Mouse (Mus musculus): ENCODE results near the gene Cabin1. TPM values are rescaled to one million over a fixed set of nuclear protein-coding genes. Genes with fewer than 3 reads are reported as not detected.

The Cabin1 gene
- polyA plus RNA-seq, 1 experiment from 2014 or later: 23.5 TPM

DNA sequence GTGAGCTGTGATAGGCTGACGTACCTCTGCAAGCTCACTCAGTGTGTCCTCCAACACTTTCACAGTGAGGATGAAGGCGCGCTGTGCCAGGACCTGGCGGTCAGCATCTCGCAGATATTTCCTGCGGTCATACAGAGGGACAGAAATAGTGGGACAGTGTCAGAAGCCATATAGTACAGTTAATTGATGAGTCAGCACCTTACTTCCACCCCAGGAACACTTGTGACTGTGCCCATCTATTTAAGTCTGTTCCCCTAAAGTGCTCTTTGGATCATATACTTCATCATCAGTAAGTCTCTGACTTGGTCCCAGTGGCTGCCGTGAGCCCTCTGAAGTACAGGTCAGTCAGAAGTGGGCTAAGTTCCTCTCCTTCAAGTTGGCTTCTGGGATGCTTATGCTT lies 106.4 kb downstream of the Cabin1 start:
- H3K9me3 ChIP-seq (ENCODE audit: control insufficient read depth, low read length): no peaks in the 10 kb centered on the region
- H3K9ac ChIP-seq (ENCODE audit: low read depth, low read length): no peak overlapping the region
- H3K27ac ChIP-seq (replicated peaks; ENCODE audit: low read depth, low read length): no peak overlapping the region
- no peaks in the 10 kb centered on the region for H3K27me3 ChIP-seq (replicated peaks; ENCODE audit: control insufficient read depth, insufficient read depth, low read length)
- no peaks in the 10 kb centered on the region for H3K4me1 ChIP-seq (ENCODE audit: control insufficient read depth, insufficient read depth, low read length)
- no peak overlapping the region for H3K4me2 ChIP-seq (ENCODE audit: low read depth, low read length)
- DNase-seq (ENCODE audit: low spot score) (no peak), ATAC-seq (ENCODE audit: low read depth) (no peak)
- H3K36me3 ChIP-seq (ENCODE audit: control insufficient read depth, insufficient read depth, low read length): peaks cover 87% of the 10 kb centered on the region
- WGBS: 97% methylated on average over 7 of the region's 7 CpGs
- no peak overlapping the region for H3K4me3 ChIP-seq (ENCODE audit: low read depth, low read length)

DNA sequence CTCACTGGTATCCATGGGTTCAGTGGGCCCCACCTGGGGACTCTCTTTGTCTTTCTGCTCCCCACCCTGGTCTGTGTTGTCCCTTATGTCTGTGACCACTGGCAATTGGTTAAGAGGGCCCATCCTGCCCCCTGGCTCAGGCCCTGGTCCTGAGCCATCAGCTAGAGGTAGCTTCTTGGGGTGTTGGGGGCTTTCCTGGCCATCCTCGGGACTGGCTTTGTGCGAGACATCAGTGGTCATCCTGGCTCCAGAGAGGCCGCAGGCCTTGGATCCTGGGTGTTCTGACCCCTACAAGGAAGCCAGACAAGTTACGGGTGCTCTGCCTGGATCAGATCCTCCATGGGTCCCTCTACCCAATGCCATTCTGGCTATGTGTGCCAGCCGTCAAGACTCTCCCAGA lies 107.0 kb downstream of the Cabin1 start:
- H3K4me1 ChIP-seq (ENCODE audit: control insufficient read depth, insufficient read depth, low read length): no peaks in the 10 kb centered on the region
- no peak overlapping the region for H3K27ac ChIP-seq (replicated peaks; ENCODE audit: low read depth, low read length)
- no peak overlapping the region for H3K4me2 ChIP-seq (ENCODE audit: low read depth, low read length)
- DNase-seq (ENCODE audit: low spot score) (no peak), ATAC-seq (ENCODE audit: low read depth) (no peak)
- H3K27me3 ChIP-seq (replicated peaks; ENCODE audit: control insufficient read depth, insufficient read depth, low read length): no peaks in the 10 kb centered on the region
- 89% methylated on average over 5 of the region's 5 CpGs for WGBS
- peaks cover 88% of the 10 kb centered on the region for H3K36me3 ChIP-seq (ENCODE audit: control insufficient read depth, insufficient read depth, low read length)
- H3K9me3 ChIP-seq (ENCODE audit: control insufficient read depth, low read length): no peaks in the 10 kb centered on the region
- H3K9ac ChIP-seq (ENCODE audit: low read depth, low read length): no peak overlapping the region
- H3K4me3 ChIP-seq (ENCODE audit: low read depth, low read length): no peak overlapping the region

DNA sequence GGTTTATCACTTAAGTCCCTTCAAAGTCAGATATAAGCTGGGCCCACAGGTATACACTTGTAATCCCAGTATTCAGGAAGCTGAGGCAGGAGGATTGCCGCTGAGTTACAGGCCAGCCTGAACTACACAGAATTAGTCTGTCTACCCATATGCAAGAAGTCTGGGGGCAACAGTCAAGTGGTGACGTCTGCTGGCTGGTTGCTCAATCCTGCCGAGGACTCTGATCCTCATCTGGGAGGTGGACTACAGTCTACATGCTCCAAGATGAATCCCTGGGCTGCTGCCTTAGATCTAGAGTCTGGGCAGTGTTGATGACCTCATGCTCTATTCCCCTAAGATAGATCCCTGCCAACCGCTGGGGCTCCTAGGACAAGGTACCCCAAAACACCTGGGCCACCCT lies 110.1 kb downstream of the Cabin1 start:
- no peaks in the 10 kb centered on the region for H3K27me3 ChIP-seq (replicated peaks; ENCODE audit: control insufficient read depth, insufficient read depth, low read length)
- no peak overlapping the region for H3K27ac ChIP-seq (replicated peaks; ENCODE audit: low read depth, low read length)
- H3K4me3 ChIP-seq (ENCODE audit: low read depth, low read length): no peak overlapping the region
- ATAC-seq (ENCODE audit: low read depth): no peak
- no peaks in the 10 kb centered on the region for H3K9me3 ChIP-seq (ENCODE audit: control insufficient read depth, low read length)
- H3K4me2 ChIP-seq (ENCODE audit: low read depth, low read length): no peak overlapping the region
- WGBS: 94% methylated on average over 4 of the region's 4 CpGs
- no peak overlapping the region for H3K9ac ChIP-seq (ENCODE audit: low read depth, low read length)
- H3K4me1 ChIP-seq (ENCODE audit: control insufficient read depth, insufficient read depth, low read length): no peaks in the 10 kb centered on the region
- peaks cover 97% of the 10 kb centered on the region for H3K36me3 ChIP-seq (ENCODE audit: control insufficient read depth, insufficient read depth, low read length)
- no peak for DNase-seq (ENCODE audit: low spot score)

DNA sequence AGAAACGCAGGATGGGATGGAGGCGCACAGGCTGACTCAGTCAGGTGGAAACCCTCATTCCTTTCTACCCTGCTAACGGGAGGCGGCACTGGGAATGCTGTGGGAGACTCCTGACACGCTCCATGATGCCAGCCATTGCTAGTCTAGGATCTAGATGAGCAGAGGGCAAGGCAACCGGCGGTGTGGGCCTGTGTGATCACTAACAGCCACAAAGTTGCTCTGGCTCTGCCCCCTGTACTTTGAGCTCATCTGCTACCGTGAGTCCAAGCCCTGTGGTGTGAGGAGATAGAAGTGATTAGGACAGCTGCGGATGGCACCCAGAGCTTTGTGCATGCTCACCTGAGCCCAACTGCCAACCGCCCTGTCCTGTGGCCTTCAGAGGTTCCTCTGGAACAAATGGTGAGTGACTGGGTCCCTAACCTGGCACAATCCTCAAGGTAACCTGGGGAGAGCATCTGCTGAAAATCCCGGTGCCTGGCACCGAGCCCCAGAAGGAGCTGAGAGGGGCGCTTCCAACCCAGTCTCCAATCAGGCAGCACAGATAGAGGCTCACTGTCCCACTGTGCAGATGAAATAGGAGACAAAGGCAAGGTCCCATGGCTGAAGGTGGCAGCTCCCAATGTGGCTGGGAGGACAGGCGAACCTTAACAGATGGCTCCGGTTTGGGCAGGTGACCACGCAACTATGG lies 112.6 kb downstream of the Cabin1 start:
- DNase-seq (ENCODE audit: low spot score): no peak
- Histone ChIP-seq H3K4me3 (ENCODE audit: low read depth, low read length) (no peak overlapping the region), H3K4me1 (ENCODE audit: control insufficient read depth, insufficient read depth, low read length) (no peaks in the 10 kb centered on the region), H3K36me3 (ENCODE audit: control insufficient read depth, insufficient read depth, low read length) (peaks cover 94% of the 10 kb centered on the region), H3K4me2 (ENCODE audit: low read depth, low read length) (no peak overlapping the region), H3K9me3 (ENCODE audit: control insufficient read depth, low read length) (no peaks in the 10 kb centered on the region), H3K9ac (ENCODE audit: low read depth, low read length) (no peak overlapping the region), H3K27ac (replicated peaks; ENCODE audit: low read depth, low read length) (no peak overlapping the region), H3K27me3 (replicated peaks; ENCODE audit: control insufficient read depth, insufficient read depth, low read length) (no peaks in the 10 kb centered on the region)
- 95% methylated on average over 16 of the region's 16 CpGs for whole genome bisulfite sequencing
- no peak for ATAC-seq (ENCODE audit: low read depth)

DNA sequence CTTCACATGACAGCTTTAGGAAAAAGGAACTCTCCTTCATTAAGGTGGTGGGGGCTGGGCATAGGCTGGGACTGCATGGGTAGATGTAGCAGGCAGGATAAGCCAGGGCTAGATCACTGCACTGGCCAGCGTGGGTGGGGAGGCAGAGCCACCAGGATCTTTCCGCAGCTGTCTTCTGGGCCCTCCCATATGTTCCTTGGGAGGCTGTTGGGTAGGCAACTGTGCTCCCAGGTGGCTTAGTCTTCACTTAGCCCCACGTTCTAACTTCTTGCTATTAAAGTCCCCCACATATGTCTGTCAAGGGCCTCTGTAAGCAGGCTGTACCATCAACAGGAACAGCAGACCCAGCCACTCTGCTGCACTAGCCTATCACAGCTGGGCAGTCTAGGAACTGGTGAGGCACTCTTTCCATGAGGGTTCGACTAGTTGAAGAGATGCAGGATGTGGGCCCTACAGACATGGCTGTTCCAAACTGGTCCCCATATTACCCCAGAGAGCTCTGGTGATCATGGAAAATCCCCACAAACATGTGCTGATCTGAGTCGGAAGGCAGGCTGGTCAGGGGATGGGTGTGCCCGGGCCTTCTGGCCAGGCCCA lies 113.7 kb downstream of the Cabin1 start:
- Histone ChIP-seq H3K4me1 (ENCODE audit: control insufficient read depth, insufficient read depth, low read length) (no peaks in the 10 kb centered on the region), H3K36me3 (ENCODE audit: control insufficient read depth, insufficient read depth, low read length) (peaks cover 93% of the 10 kb centered on the region), H3K4me2 (ENCODE audit: low read depth, low read length) (no peak overlapping the region), H3K9ac (ENCODE audit: low read depth, low read length) (no peak overlapping the region), H3K4me3 (ENCODE audit: low read depth, low read length) (no peak overlapping the region), H3K27ac (replicated peaks; ENCODE audit: low read depth, low read length) (no peak overlapping the region), H3K27me3 (replicated peaks; ENCODE audit: control insufficient read depth, insufficient read depth, low read length) (no peaks in the 10 kb centered on the region), H3K9me3 (ENCODE audit: control insufficient read depth, low read length) (no peaks in the 10 kb centered on the region)
- WGBS: 87% methylated on average over 6 of the region's 6 CpGs
- no peak for ATAC-seq (ENCODE audit: low read depth)
- DNase-seq (ENCODE audit: low spot score): no peak

DNA sequence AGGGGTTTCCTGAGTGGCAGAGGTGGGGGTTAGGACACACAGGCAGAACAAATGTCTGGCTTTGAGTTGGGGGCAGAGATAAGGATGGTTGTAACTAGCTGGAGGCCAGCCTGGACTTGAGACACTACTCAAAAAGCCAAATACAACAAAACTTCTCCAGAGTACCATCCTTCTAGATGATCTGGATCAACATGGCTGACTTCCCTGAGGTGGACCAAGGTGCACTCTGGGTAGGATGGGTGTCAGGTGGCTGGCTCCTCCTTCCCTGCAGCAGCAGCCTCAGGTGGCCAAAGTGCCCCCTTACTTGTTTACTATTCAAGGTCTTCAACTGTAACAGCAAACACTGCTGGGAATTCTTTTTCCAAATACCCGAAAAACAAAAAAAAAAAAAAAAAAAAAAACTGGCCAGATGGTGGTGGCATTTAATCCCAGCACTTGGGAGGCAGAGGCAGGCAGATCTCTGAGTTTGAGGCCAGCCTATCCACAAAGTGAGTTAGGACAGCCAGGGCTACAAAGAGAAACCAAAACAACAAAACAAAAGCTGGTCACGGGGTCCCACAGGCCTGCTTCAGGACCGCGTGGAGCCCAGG lies 114.6 kb downstream of the Cabin1 start:
- peaks cover 86% of the 10 kb centered on the region for H3K36me3 ChIP-seq (ENCODE audit: control insufficient read depth, insufficient read depth, low read length)

DNA sequence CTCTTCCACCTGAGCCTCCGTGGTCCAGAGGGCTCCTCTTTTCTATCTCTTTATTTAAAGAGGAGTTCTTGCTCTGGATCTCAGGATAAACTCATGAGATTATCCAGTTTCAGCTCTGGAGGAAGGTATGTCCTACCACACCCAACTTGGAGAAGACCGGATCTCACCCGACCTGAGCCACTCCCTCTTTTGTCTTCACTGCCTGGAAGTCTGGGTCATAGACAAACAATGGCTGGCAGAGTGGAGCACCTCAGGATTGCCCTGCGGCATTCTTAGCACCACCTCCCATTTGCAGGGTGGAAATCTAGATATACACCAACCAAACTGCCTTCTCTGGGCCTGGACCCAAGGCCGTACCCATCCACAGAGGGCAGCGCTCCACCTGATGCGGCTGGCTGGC lies 115.1 kb downstream of the Cabin1 start:
- H3K9me3 ChIP-seq (ENCODE audit: control insufficient read depth, low read length): no peaks in the 10 kb centered on the region
- H3K4me1 ChIP-seq (ENCODE audit: control insufficient read depth, insufficient read depth, low read length): peaks cover 2% of the 10 kb centered on the region
- H3K4me2 ChIP-seq (ENCODE audit: low read depth, low read length): no peak overlapping the region
- WGBS: 90% methylated on average over 7 of the region's 7 CpGs
- H3K4me3 ChIP-seq (ENCODE audit: low read depth, low read length): no peak overlapping the region
- ATAC-seq (ENCODE audit: low read depth) (no peak), DNase-seq (ENCODE audit: low spot score) (no peak)
- H3K27ac ChIP-seq (replicated peaks; ENCODE audit: low read depth, low read length): no peak overlapping the region
- no peaks in the 10 kb centered on the region for H3K27me3 ChIP-seq (replicated peaks; ENCODE audit: control insufficient read depth, insufficient read depth, low read length)
- peaks cover 81% of the 10 kb centered on the region for H3K36me3 ChIP-seq (ENCODE audit: control insufficient read depth, insufficient read depth, low read length)
- H3K9ac ChIP-seq (ENCODE audit: low read depth, low read length): no peak overlapping the region

More for the DNA sequence above, 114.6 kb downstream of the Cabin1 start:
- Histone ChIP-seq H3K4me2 (ENCODE audit: low read depth, low read length) (no peak overlapping the region), H3K27me3 (replicated peaks; ENCODE audit: control insufficient read depth, insufficient read depth, low read length) (no peaks in the 10 kb centered on the region), H3K4me1 (ENCODE audit: control insufficient read depth, insufficient read depth, low read length) (no peaks in the 10 kb centered on the region), H3K4me3 (ENCODE audit: low read depth, low read length) (no peak overlapping the region), H3K9ac (ENCODE audit: low read depth, low read length) (no peak overlapping the region), H3K9me3 (ENCODE audit: control insufficient read depth, low read length) (no peaks in the 10 kb centered on the region), H3K27ac (replicated peaks; ENCODE audit: low read depth, low read length) (no peak overlapping the region)
- WGBS: 93% methylated on average over 4 of the region's 4 CpGs
- DNase-seq (ENCODE audit: low spot score) (no peak), ATAC-seq (ENCODE audit: low read depth) (no peak)

DNA sequence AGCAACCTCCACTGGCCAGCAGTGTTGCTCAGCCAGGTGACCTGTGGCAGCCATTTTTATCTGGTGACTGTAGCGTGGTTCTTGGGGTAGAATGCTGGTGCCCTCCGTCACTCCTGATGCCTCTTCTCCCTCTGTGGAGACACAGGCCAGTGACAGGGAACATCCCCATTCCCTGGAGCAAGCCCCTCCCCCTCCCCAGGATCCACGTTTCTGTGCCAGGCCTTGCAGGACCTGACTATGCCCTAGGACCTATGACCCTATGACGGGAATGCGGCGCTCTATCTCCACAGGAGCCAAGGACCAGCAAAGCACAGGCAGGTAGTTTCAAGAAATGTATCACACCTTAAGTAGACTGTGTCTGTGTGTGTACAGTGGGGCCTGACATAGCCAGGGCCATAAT lies 116.0 kb downstream of the Cabin1 start:
- no peak for ATAC-seq (ENCODE audit: low read depth)
- H3K4me1 ChIP-seq (ENCODE audit: control insufficient read depth, insufficient read depth, low read length): peaks cover 8% of the 10 kb centered on the region
- H3K36me3 ChIP-seq (ENCODE audit: control insufficient read depth, insufficient read depth, low read length): peaks cover 72% of the 10 kb centered on the region
- H3K9ac ChIP-seq (ENCODE audit: low read depth, low read length): no peak overlapping the region
- no peaks in the 10 kb centered on the region for H3K27me3 ChIP-seq (replicated peaks; ENCODE audit: control insufficient read depth, insufficient read depth, low read length)
- WGBS: 93% methylated on average over 6 of the region's 6 CpGs
- no peak overlapping the region for H3K4me2 ChIP-seq (ENCODE audit: low read depth, low read length)
- H3K9me3 ChIP-seq (ENCODE audit: control insufficient read depth, low read length): no peaks in the 10 kb centered on the region
- H3K27ac ChIP-seq (replicated peaks; ENCODE audit: low read depth, low read length): no peak overlapping the region
- no peak overlapping the region for H3K4me3 ChIP-seq (ENCODE audit: low read depth, low read length)
- no peak for DNase-seq (ENCODE audit: low spot score)

DNA sequence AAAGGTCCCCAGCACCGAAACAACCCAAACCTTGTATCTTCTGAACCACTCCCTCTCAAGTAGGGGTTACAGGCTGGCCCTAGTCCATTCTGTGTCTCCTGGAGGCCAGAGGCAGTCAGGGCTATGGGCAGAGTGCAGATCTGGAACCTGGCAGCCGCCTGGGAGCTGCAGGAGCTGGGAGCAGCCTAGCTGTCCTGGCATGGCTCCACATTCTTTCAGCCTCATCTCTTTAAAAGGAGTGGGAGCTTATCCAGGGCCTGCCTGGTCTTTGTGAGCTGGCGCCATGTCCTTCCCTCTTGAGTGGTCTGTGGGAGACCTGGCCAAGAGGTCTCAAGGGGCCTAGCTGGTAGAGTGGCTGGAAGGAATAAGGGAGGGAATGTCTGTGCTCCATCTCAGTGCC lies 116.8 kb downstream of the Cabin1 start:
- H3K4me1 ChIP-seq (ENCODE audit: control insufficient read depth, insufficient read depth, low read length): peaks cover 8% of the 10 kb centered on the region
- no peaks in the 10 kb centered on the region for H3K27me3 ChIP-seq (replicated peaks; ENCODE audit: control insufficient read depth, insufficient read depth, low read length)
- no peak overlapping the region for H3K4me2 ChIP-seq (ENCODE audit: low read depth, low read length)
- peaks cover 65% of the 10 kb centered on the region for H3K36me3 ChIP-seq (ENCODE audit: control insufficient read depth, insufficient read depth, low read length)
- WGBS: 75% methylated on average over 3 of the region's 3 CpGs
- H3K9ac ChIP-seq (ENCODE audit: low read depth, low read length): no peak overlapping the region
- no peak overlapping the region for H3K27ac ChIP-seq (replicated peaks; ENCODE audit: low read depth, low read length)
- H3K4me3 ChIP-seq (ENCODE audit: low read depth, low read length): no peak overlapping the region
- ATAC-seq (ENCODE audit: low read depth) (no peak), DNase-seq (ENCODE audit: low spot score) (no peak)
- H3K9me3 ChIP-seq (ENCODE audit: control insufficient read depth, low read length): no peaks in the 10 kb centered on the region
